Mouse (Mus musculus): ENCODE results near the gene Qtrt2. TPM values are rescaled to one million over a fixed set of nuclear protein-coding genes. Genes with fewer than 3 reads are reported as not detected.
A peak's percentile ranks its signal among the peaks of the same experiment; 100 is the strongest.

The Qtrt2 gene
- total RNA-seq, 2 experiments from 2014 or later = 11.0 to 11.4 TPM

DNA sequence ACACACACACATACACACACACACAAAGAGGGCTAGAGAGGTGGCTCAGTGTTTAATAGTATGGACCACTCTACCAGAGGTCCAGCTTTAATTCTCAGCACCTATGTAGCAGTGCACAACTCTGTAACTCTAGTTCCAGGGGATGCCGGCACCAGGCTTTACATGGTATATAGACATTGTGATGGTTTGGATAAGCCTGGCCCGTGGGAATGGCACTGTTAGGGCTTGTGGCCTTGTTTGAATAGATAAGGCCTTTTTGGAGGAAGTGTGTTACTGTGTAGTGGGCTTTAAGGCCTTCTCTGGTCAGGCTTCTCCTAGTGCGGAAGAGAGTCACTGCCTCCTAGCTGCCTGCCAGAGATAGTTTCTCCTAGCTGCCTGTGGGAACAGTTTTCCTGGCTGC is 7.7 kb downstream of the Qtrt2 start:
- H3K4me3 ChIP-seq = no peak overlapping the region
- H3K27ac ChIP-seq = no peak overlapping the region
- TF ChIP-seq CTCF (IDR thresholded peaks at IDR 0.05) = no peak
- DNase-seq = no peak
- intact Hi-C loops (cut with DNase I) = no loop called here

- peak; percentile 35 for TF ChIP-seq CTCF (IDR thresholded peaks at IDR 0.05)
- no peak for DNase-seq
- Histone ChIP-seq H3K27ac (no peak overlapping the region), H3K4me3 (no peak overlapping the region)
- intact Hi-C loops (cut with DNase I) = no loop called here
These were observed 17.7 kb downstream of the Qtrt2 start for GRCm38 (mm10) chr16:43908881-43909280.

DNA sequence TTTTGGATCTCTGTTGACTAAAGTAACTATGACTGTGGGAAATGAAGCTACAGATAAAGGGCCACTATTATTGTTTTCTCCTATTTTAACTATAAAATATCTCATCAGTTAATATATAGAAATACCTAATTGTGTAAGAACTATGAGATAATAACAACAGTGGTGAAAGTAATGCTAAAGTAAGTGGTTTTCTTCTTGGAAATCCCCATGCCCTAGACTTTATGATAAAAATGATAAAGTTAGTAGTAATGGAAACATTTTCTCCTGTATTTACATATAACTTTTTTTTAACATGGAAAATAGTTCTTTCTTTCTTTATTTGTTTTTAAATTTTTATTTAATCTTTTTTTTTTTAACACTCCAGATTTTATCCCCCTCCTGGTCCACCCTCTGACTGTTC is 26.0 kb downstream of the Qtrt2 start:
- Histone ChIP-seq H3K27ac (no peak overlapping the region), H3K4me3 (no peak overlapping the region)
- no peak for DNase-seq
- no peak for TF ChIP-seq CTCF (IDR thresholded peaks at IDR 0.05)
- intact Hi-C loops (cut with DNase I) = no loop called here

GRCm38 (mm10) chr16:43900138-43900537 is 26.5 kb downstream of the Qtrt2 start:
- Histone ChIP-seq H3K4me3 (no peak overlapping the region), H3K27ac (no peak overlapping the region)
- intact Hi-C loops (cut with DNase I) = no loop called here
- TF ChIP-seq CTCF (IDR thresholded peaks at IDR 0.05) = no peak
- no peak for DNase-seq

DNA sequence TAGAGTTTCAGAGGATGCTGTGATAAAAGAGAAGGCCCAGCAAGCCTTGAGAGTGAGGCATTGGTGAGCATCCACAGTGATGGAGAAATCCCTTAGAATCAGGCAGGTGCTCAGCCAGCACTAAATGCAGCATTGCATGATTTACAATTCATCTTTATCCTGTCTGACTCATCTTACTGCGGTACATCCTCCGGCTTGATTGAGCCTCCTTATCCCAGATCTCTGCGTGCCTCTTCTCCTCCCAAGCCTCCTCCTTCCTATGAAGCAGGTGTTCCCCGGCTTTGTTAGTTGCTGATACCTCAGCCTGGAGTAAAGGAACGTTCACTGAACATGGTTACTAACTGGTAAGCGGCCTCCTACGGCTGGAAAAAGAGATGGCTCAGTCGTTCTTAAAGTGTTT is 32.1 kb downstream of the Qtrt2 start:
- no peak for DNase-seq
- TF ChIP-seq CTCF (IDR thresholded peaks at IDR 0.05) = no peak
- Histone ChIP-seq H3K4me3 (no peak overlapping the region), H3K27ac (no peak overlapping the region)
- intact Hi-C loops (cut with DNase I) = no loop called here

- DNase-seq = no peak
- H3K4me3 ChIP-seq = no peak overlapping the region
- intact Hi-C loops (cut with DNase I) = no loop called here
- TF ChIP-seq CTCF (IDR thresholded peaks at IDR 0.05) = no peak
- H3K27ac ChIP-seq = no peak overlapping the region
These were observed 35.8 kb downstream of the Qtrt2 start for GRCm38 (mm10) chr16:43890747-43891336.

DNA sequence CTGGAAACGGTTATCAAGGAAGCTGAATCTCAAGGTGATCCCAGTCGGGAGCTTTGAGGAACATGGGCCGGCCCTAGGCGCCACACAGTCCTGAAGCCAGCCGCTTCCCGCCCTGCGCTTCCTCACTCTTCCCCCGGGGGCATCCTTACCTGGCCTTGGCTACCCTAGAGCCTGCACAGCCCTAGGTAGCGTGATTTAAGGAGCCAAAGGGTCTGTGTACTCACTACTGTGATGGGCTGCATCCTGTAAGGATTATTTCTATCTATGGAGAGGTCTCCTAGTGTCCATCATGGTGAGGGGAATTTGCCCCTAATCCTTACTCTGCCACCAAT is 36.6 kb downstream of the Qtrt2 start:
- intact Hi-C loops (cut with DNase I) = no loop called here
- peak; percentile 64 for TF ChIP-seq CTCF (IDR thresholded peaks at IDR 0.05)
- no peak for DNase-seq
- Histone ChIP-seq H3K27ac (peak overlapping the region; percentile 92), H3K4me3 (peak overlapping the region; percentile 82)

GRCm38 (mm10) chr16:43889208-43890004 is 37.2 kb downstream of the Qtrt2 start, which contains the start of gene Ccdc191:
TSS of gene Ccdc191 (plus strand) at chr16:43889800.
- TF ChIP-seq CTCF (IDR thresholded peaks at IDR 0.05) = no peak
- intact Hi-C loops (cut with DNase I) = loop anchor here (5.0 kb wide), 1 partner anchor 173 kb away; the partner anchor contains the start of gene Gramd1c
- Histone ChIP-seq H3K27ac (peak within 1 kb of the TSS; percentile 92), H3K4me3 (peak within 1 kb of the TSS; percentile 82)
- DNase-seq = peak; percentile 99

DNA sequence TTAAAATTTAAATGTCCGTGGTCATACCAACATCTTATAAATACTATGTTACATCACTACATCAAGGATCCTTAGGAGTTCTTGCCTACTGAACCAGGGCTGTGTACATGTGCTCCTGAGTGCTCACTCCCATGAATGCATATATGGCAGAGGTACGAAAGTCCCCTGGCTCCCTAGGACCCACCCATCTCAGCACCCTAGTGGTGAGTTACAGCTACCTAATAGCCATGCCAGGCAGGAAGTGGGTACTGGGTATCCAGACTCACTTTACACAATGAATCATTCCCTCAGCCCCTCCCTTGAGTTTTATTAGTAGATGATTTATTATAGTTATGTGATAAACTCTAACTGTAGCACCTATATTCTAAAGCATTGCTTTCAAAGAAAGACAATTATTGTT is 44.3 kb downstream of the Qtrt2 start:
- TF ChIP-seq CTCF (IDR thresholded peaks at IDR 0.05) = no peak
- no peak for DNase-seq
- Histone ChIP-seq H3K27ac (no peak overlapping the region), H3K4me3 (no peak overlapping the region)
- intact Hi-C loops (cut with DNase I) = no loop called here

GRCm38 (mm10) chr16:43881636-43882035 is 45.0 kb downstream of the Qtrt2 start:
- no peak overlapping the region for H3K4me3 ChIP-seq
- H3K27ac ChIP-seq = no peak overlapping the region
- peak; percentile 35 for TF ChIP-seq CTCF (IDR thresholded peaks at IDR 0.05)
- no peak for DNase-seq
- intact Hi-C loops (cut with DNase I) = no loop called here

DNA sequence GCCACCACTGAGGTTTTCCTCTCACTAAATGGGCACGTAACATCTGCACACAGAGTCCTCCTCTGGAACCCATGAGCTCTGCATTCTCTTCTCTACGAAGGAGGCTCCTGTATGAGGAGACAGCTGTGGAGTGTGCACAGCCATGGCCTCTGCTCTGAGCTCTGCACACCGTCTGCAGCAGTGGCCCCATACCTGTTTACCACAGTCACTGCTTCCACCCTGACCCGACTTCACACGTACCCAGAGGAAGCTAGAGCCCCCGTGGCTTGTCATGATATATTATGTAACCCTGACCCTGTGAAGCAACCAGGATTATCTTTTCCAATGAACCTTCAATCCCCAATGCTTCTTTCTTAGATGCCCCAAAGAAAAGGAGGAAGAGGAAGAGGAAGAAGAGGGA is 46.8 kb downstream of the Qtrt2 start:
- TF ChIP-seq CTCF (IDR thresholded peaks at IDR 0.05) = no peak
- intact Hi-C loops (cut with DNase I) = no loop called here
- Histone ChIP-seq H3K4me3 (no peak overlapping the region), H3K27ac (no peak overlapping the region)
- no peak for DNase-seq

GRCm38 (mm10) chr16:43871419-43871818 is 55.2 kb downstream of the Qtrt2 start:
- Histone ChIP-seq H3K27ac (no peak overlapping the region), H3K4me3 (no peak overlapping the region)
- peak; percentile 22 for DNase-seq
- no peak for TF ChIP-seq CTCF (IDR thresholded peaks at IDR 0.05)
- intact Hi-C loops (cut with DNase I) = no loop called here

GRCm38 (mm10) chr16:43869805-43870204 is 56.8 kb downstream of the Qtrt2 start:
- intact Hi-C loops (cut with DNase I) = no loop called here
- no peak for DNase-seq
- Histone ChIP-seq H3K4me3 (no peak overlapping the region), H3K27ac (peak overlapping the region; percentile 66)
- TF ChIP-seq CTCF (IDR thresholded peaks at IDR 0.05) = no peak

GRCm38 (mm10) chr16:43860624-43861023 is 66.0 kb downstream of the Qtrt2 start:
- TF ChIP-seq CTCF (IDR thresholded peaks at IDR 0.05) = no peak
- intact Hi-C loops (cut with DNase I) = no loop called here
- Histone ChIP-seq H3K27ac (no peak overlapping the region), H3K4me3 (no peak overlapping the region)
- no peak for DNase-seq
